Mouse (Mus musculus): ENCODE data around the gene Gab1.

Gene Gab1

GRCm38 (mm10) chr8:80810916-80811315 lies 69.4 kb downstream of the Gab1 start:
- DNase-seq (ENCODE audit: low read depth, low spot score): no peak

- no peak for DNase-seq (ENCODE audit: low read depth, low spot score)
Observed at GRCm38 (mm10) chr8:80810442-80810841, 69.9 kb downstream of the Gab1 start.

GRCm38 (mm10) chr8:80807807-80808505 lies 72.4 kb downstream of the Gab1 start:
- no peak for DNase-seq (ENCODE audit: low read depth, low spot score)

- no peak for DNase-seq (ENCODE audit: low read depth, low spot score)
Observed at GRCm38 (mm10) chr8:80804066-80804619, 76.2 kb downstream of the Gab1 start.

- DNase-seq (ENCODE audit: low read depth, low spot score): no peak
Observed at GRCm38 (mm10) chr8:80798778-80799177, 81.5 kb downstream of the Gab1 start.

- peak; percentile 52 for DNase-seq (ENCODE audit: low read depth, low spot score)
Observed at GRCm38 (mm10) chr8:80798198-80798777, 82.0 kb downstream of the Gab1 start.

- DNase-seq (ENCODE audit: low read depth, low spot score): no peak
Observed at GRCm38 (mm10) chr8:80796070-80796469, 84.2 kb downstream of the Gab1 start.

- no peak for DNase-seq (ENCODE audit: low read depth, low spot score)
Observed at GRCm38 (mm10) chr8:80794585-80795509, 85.5 kb downstream of the Gab1 start.

- no peak for DNase-seq (ENCODE audit: low read depth, low spot score)
Observed at GRCm38 (mm10) chr8:80793791-80794515, 86.4 kb downstream of the Gab1 start.

GRCm38 (mm10) chr8:80792214-80792613 lies 88.1 kb downstream of the Gab1 start:
- DNase-seq (ENCODE audit: low read depth, low spot score): no peak

GRCm38 (mm10) chr8:80789324-80789723 lies 91.0 kb downstream of the Gab1 start:
- no peak for DNase-seq (ENCODE audit: low read depth, low spot score)

- no peak for DNase-seq (ENCODE audit: low read depth, low spot score)
Observed at GRCm38 (mm10) chr8:80784559-80784958, 95.8 kb downstream of the Gab1 start.

GRCm38 (mm10) chr8:80783271-80783670 lies 97.0 kb downstream of the Gab1 start:
- DNase-seq (ENCODE audit: low read depth, low spot score): no peak

- no peak for DNase-seq (ENCODE audit: low read depth, low spot score)
Observed at GRCm38 (mm10) chr8:80781338-80781737, 99.0 kb downstream of the Gab1 start.

GRCm38 (mm10) chr8:80780271-80780670 lies 100.0 kb downstream of the Gab1 start:
- DNase-seq (ENCODE audit: low read depth, low spot score): no peak

GRCm38 (mm10) chr8:80776436-80776835 lies 103.9 kb downstream of the Gab1 start:
- no peak for DNase-seq (ENCODE audit: low read depth, low spot score)

GRCm38 (mm10) chr8:80772732-80773460 lies 107.4 kb downstream of the Gab1 start:
- DNase-seq (ENCODE audit: low read depth, low spot score): peak; percentile 39

GRCm38 (mm10) chr8:80768451-80768850 lies 111.9 kb downstream of the Gab1 start:
- DNase-seq (ENCODE audit: low read depth, low spot score): no peak

GRCm38 (mm10) chr8:80753017-80753715 lies 127.2 kb downstream of the Gab1 start:
- DNase-seq (ENCODE audit: low read depth, low spot score): peak; percentile 63

GRCm38 (mm10) chr8:80752429-80752828 lies 127.9 kb downstream of the Gab1 start:
- DNase-seq (ENCODE audit: low read depth, low spot score): no peak

All from skeletal muscle tissue, adult 2 months (tissue).